Mouse (Mus musculus) heart, adult 11 months (tissue): Measurements from ENCODE around the gene Alg9.

Experiments used
- DNase-seq: peaks from one replicate; pipeline ENCODE4 v3.0.0; 2022

The Alg9 gene

DNA sequence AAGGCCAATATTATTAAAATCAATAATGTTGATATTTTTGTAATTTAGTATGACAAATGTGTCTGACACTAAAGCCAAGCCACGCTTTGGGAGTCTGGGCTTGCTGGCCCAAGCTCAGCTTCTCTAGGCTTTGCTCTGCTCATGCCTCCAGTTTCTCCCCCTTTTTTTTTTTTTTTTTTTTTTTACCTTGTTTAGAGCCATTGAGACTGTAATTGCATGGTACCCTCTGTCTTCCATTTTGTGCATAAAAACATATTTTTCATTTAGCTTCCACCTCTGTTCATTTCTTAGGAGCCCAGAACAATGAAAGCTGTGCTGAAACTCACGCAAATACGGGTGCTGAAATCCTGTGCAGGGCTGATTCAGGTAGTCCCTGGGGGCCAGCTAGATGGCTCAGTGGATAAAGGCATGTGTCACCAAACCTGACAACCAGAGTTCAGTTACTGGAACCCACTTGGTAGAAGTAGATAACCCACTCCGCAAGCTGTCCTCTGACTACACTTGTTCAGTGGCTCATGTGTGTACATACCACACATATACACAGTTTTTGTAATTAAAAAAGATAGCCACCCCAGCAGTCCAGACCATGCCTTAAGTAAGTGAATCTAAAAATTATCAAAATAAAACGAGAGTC lies 80.4 kb downstream of the Alg9 start:
- DNase-seq: no peak

DNA sequence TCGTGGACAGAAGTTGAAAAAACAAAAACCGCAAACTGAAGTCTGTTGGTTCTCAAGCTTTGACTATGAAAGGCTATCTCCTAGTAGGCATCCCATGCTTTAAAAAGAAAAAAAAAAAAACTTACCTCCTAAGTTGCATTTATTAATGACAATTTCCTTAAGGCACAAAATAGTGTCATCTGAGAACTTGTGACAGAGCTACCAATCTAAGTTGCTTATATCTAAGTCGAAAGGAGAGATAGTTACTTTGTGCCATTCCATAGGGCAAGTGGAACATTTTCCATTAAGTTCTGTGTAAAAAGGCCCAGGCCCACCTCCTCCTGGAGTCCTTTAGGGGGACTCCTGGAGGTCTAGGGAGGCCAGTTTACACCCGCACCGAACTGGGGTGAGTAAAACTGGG lies 81.0 kb downstream of the Alg9 start:
- DNase-seq: no peak

DNA sequence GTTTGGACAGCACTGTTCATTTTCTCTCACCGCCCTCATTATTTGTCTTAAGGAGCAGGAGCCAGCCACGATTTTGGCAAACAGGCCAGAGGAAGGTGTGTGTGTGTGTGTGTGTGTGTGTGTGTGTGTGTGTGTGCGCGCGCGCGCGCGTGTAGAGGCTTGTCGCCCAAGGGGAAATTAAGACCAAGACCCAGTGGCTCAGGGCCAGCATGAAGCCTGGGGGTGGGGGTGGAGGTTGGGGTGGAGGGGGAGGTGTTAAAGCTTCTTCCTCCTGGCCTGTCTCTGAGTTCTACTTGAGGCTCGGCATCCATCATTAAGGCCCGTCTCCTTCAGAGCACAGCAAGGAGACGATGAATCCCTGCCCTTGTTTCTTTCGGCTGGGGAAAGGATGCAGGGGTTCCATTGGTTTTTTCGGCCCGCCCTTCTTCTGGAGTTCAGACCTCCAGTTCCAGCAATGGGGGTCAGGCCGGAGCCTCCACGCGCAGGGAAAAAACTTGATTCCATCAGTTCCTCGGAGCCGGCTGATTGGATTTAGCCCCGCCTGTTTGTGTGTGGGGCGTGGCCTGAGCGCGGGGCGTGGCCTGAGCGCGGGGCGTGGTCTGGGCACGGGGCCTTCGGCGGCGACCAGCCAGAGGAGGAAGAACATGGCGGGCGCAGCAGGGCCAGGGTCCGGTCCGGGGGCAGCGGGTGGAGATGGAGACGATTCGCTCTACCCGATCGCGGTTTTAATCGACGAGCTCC lies 81.7 kb downstream of the Alg9 start:
- peak; percentile 99 for DNase-seq

DNA sequence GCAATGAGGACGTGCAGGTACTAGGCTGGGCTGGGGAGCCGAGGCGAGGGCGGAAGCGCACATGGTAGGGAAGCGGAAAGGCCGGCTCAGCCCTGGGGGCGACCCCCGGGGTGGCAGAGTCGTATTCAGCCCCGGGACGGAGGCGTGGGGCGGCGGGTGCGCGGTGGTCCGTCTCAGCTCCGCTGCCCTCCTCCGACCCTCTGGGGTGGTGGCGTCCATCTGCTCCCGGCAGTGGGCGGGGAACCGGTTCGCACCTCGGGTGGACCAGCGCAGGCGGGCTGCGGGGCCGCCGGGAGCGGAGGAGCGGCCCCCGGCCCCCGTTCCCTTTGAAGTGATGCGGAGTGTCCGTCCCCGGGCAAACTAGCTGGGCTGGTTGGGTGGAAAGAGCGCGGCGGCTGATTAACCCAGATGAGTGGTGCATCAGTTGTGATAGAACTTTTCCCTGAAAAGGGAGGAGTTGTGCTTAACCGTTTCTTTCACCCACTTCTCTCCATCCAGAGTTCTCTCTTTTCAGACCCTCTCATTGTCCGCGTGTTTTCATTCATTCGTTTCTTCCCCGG lies 82.3 kb downstream of the Alg9 start:
- no peak for DNase-seq

DNA sequence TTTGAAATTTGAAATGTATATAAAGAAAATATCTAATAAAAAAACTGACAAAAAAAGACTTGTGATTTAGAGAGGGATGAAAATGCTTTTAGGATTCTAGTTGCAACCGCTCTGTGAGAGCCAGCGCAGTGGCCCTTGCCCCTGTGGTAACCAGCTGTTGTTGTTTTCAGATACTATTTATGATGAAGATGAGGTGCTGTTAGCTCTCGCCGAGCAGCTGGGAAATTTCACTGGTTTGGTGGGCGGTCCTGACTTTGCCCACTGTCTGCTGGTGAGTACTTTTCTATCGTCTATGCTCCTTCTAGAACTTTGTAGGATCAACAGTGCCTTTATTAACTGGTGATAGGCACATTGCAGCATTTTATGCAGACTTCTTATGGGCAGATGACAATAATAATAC lies 83.9 kb downstream of the Alg9 start:
- DNase-seq: no peak

DNA sequence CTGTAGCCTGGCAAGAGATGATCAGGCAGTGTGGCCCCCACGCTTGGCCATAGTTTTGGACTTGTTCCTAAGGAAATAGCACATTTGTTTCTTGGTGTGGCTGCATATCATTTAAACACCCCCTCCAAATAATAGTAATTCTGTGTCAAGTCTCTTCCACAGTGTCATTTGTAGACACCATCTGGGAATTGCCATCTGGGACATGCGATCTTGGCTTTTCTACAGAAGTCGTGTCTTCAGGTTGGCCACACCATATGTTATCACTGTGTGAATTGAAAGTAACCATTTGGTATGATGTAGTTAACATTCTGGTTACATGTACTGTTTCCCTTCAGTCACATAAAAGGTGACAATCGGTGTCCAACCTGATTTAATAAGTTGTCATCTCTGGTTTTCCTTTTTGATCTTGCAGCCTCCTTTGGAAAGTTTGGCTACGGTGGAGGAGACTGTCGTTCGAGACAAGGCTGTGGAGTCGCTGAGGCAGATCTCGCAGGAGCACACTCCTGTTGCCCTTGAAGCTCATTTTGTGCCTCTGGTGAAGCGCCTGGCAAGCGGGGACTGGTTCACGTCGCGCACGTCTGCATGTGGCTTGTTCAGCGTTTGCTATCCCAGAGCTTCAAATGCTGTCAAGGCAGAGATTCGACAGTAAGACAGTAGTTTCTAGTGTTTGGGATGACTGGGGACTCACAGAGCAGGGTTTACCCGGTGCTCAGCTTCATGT lies 86.5 kb downstream of the Alg9 start:
- DNase-seq: no peak

DNA sequence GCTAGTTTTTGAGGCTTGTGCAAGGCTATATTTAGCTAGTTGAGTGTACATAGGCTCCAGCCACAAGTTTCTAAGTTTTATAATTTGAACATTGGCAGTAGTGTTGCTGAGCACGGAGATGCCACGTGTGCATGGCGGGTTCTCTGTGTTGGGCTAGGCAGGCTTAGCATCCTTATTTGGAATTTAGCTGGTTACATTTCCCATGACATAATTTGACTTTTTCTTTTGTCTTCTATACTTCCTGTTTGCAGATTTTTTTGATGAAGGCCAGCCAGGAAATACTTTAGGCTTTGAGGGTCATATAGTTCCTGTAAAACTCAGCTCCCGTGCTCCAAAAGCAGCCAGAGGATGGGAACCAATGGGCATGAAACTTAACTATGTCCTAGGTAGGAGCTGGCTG lies 89.0 kb downstream of the Alg9 start:
- DNase-seq: peak; percentile 82

DNA sequence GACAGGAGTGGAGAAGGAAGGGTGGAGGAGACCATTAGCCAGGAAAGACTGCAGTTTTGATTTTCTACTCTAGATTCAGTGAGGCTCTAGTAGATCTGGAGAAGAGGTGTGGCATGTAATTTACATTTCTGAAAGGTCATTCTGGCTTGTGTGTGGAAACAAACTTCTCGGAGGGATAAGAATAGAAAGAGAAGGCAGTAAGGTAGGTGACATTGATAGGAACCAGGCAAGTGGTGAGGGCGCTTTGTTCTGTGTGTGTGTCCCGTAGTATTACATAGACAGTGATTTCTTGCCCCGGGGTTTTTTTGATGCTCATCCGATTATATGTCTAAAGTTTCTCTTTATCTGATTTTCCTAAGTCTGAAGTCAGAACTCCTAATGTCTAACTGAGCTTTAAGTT lies 90.1 kb downstream of the Alg9 start:
- DNase-seq: no peak

DNA sequence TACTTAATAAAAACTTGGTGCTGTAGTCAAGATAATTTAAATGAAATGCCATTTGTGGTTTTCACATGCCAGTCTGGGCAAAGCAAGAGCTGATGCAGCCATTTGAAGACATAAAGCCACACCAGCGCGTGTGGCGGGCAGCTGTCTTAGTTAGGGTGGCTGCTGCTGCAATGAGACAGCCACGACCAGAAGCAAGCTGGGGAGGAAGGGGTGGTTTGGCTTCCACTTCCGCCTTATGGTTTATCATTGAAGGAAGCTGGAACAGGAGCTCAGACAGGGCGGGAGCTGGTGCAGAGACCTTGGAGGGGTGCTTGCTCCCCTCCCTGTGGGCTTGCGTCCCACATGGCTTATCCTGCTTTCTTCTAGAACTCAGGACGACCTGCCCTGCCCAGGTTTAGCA lies 91.0 kb downstream of the Alg9 start:
- DNase-seq: peak; percentile 92

DNA sequence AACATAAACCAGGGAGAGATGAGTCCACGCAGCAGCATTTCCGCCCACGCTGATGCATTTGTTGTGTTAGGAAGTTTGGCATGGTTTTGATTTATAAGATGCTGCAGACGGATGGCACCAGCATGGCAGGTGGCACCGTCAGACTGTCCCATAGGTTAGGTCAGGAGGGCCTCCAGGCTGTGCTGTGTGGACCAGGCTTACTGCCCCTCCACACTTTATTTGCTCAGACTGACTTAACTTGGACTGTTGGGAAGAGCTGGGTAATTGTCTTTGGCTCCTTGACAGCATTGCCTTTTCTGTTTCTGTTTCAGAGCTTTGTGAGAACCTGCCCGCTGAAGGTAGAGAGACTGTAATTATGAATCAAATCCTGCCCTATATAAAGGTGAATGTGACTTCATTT lies 92.2 kb downstream of the Alg9 start:
- no peak for DNase-seq

DNA sequence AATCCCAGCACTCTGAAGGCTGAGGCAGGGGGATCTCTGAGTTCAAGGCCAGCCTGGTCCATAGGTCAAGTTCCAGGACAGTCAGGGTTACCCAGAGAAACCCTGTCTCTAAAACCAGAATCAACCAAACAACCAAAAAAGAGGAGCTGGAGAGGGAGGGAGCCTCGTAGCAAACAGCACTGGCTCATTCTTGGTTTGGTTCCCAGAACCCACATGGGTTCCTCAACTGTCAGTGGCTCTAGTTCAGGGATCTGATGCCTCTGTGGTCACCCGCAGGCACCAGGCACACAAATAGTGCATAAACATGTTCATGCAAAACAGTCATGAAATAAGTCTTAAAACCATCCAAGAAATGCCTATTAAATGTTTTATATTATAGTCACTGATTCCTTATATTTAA lies 93.4 kb downstream of the Alg9 start:
- no peak for DNase-seq

DNA sequence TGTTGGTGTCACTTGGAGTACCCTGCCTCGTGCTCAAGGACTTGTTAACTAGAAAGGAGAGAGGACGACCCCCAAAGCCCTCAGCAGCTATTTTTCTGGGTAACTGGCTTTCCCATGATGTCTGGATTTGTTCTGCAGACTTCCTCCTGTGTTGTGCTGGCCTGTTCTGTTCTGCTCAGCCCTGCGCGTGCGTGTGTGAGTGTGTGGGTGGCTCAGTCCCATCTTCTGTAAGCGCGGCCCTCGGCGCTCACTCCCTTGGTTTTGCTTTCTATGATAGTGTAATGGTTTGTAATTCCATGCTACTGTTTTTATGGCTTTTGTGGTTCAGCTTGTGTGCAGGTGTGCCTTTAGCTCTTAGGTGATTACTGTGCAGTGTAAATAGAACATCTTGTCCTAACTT lies 98.4 kb downstream of the Alg9 start:
- no peak for DNase-seq

DNA sequence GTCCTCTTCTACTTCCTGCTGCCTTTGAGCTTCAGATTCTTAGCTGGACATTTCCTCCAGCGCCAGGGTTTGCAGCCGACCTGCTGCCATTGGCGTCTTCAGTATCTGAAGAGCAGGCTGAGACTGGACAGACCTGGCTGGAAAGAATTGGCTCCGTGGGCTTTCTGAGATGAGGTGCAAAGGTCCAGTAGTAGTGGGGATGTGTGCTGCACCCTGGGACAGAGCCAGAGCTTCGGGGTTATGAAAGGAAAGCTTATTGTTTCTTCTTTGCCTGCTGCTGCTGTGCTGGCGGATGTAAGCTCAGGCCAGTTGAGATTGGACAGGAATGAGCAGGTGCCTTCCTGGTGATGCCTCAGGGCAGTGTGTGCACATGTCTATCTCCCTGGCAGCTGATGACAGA lies 99.2 kb downstream of the Alg9 start:
- DNase-seq: no peak

DNA sequence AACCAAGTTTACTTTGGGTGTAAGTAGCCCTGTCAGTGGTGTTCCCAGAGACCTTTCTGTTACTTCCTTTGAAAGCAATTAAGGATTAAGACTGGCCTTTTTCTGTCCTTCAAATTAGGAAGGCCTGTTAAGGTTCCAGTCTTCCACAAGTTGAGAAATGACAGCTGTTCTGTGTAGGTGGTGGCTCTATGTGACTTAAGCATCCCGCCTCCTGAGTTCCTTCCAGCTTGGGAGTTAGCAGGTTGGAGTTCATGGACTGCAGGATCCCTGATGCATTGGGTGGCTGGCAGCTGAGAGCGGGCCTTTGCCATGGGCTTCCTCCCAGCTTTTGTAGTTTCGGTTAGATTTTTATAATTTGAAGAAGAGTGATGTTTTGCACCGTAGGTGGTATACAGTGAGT lies 100.7 kb downstream of the Alg9 start:
- no peak for DNase-seq

DNA sequence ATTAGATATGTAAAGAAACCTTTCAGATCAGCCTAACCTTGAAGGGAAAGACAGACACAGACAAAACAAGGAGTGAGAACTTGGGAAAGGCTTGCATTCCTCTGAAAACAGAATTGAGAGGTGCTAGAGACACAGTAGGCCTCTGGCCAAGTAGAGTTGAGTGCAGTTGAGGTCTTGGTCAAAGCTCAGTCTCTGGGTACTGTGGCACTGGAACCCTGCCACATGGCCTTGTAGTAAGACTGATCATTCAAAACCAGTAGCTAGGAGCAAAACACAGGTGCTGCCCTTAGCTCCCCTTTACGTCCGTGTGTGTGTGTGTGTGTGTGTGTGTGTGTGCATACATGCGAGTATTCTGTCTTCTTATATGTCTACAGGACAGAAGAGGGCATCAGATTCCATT lies 101.5 kb downstream of the Alg9 start:
- no peak for DNase-seq

DNA sequence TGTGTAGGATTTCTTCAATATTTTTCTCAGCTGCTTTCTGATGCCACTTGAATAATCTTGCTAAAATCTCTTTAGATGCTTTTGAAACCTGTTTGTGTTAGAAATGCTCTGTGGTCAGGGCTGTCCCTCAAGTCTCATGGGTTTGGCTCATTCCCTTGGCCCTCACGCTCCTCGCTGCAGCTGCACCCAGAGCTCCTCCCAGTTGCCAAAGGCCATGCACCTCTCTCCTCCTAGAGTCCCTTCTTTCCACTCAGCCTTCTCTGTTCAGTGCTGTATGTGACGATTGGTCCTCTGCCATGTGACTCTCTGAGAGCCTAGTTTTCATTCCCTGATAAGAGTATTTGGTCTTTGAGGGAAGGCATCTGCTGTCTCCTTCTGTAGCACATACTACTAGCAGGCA lies 102.6 kb downstream of the Alg9 start:
- no peak for DNase-seq

DNA sequence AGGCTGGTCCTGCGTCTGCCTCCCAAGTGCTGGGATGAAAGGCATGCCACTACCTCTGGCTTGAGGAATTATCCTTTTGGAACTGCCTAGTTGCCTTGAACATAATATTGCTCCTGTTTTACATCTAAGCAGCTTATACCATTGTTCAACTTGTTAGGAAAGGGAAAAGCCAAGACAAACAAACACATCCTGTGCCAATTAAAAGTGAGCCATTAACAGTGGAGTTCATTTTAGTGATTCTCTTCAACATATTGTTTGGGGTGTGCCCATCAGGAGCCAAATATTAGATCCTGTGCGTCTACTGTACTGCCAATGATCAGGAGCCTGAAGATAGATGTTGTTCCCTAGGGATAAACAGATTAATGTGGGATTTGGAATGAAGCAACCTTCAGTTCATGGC lies 107.4 kb downstream of the Alg9 start:
- no peak for DNase-seq

DNA sequence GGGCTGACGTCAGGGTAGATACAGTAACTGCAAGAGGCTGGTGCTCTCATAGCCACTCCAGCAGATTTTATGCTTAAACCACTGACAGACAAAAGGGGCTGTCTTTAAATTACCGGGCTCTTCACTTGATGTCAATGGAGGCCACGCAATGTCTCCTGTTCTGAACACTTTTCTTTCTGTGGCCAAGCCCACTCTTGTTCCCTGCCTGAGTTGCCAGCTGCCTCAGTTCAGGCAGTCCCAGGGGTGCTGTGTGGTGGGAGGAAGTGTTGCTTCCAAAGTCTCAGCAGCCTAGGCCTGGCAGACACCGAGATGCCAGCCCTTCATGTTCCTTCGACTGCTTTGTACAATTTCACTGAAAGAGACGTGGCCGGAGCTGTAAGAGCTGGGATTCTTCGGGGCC lies 109.3 kb downstream of the Alg9 start:
- DNase-seq: peak; percentile 95

DNA sequence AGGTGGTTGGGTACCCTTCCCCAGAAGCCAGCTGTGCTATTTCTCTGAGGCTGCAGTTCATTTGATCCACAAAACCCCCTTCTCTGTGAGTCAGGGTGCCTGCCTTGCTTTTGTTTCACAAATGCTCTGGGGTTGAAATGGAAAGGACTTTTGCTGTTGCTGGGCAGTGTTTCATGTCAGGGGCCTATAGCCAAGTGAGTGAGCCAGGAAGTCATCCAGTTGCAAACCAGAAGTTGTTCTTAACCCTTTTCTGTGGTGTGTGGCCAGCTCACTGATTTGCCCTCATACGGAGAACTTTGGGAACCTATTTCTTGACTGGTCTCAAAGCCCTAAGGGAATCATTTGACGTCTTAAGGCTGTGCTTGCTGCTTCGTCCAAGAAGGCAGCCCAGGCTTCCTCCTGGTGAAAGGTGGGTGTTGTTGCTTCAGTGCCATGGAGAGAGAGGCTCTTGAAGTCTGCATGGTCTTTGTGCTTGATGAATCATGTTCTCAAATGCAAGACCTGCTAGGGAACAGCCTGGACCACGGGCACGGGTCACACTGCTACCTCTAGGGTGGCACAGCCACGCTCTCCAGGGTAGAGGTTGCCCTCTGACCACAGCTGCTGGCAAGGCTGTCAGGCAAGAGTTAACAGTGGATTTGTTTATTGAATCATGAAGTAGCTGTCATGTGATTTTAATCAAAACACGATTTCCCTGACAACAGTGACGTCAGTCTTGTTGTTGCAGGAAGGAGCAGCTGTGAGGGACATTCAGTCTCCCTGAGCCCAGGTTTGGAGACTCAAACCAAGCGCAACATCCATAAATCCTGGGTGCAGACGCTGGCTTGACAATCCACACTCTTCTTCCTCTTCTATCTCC lies 110.2 kb downstream of the Alg9 start:
- DNase-seq: peak; percentile 98

DNA sequence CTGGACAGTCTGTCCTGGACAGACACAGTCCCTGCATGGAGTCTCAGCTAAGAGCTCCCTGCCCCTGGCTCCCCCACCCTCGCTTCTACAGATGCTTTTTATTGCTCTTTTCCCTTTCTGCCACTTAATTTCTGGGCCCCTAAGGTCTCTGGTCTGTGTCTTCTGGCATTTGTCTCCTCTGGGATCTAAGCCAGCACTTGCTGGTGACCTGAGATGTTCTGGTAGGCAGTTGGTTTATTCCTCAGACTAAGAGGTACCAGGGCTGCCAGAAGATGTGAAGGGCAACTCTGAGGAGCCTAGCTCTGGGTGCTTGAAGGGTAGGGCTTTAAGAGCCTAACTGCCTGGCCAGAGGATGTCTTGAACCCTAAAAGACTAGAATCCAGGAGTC lies 110.8 kb downstream of the Alg9 start:
- peak; percentile 95 for DNase-seq

DNA sequence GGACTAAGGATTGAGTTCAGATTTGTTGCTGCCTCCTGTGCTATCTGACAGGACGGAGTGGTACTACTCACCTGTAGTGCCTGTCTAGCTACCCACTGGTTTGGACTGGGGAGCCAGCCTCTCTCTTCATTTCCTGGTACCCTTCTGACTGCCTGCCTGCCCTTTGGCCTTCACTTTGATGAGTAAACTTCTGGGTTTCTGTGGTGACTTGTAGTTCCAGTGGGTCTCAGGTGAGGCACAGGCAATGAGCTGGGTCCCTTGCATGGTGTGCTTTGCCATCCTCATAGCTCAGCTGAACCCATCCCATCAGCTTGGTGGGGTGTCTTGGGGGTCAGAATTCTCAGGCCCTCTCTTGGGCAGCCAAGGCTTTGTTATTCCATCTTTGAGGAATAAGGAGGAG lies 112.1 kb downstream of the Alg9 start:
- DNase-seq: peak; percentile 91

DNA sequence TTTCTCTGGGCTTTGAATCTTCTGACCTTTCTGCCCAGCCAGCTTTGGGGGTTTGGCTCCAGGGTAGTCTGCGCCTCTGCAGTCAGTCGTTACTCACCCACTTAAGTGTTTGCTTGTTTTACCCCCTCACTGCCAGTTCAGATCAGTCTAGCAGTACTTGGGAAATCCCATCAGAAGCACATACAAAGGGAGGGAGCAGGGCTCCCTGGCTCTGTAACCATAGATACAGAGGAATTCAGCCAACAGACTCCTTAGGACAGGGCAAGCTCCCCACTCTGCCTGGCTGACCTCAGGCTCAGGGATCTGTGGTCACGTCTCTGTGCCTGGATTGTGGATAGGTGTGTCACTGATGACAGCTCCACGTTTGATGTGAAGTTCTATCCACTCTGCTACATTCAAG lies 112.5 kb downstream of the Alg9 start:
- DNase-seq: peak; percentile 95

DNA sequence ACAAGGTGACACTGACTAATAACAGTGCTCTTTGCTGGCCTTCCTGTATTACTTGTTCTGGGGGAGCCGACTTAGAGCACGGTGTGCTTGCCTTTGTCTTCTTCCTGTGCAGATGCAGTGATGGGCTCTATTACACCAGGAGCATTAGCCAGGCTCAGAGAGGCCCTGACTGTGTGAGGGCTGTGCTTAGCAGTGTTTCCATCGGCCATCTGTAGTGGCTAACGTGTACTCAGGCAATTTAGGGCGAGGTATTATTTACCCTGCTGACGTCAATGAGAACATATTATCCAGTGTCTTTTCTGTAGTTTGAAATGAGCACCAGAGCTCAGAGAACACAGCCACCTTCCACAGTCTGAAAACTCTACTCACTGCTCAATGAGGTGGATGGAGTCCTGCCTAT lies 114.4 kb downstream of the Alg9 start:
- DNase-seq: no peak
